Mouse (Mus musculus) midbrain, postnatal 0 days (tissue): Measurements from ENCODE around the gene Tekt4. TPM values are rescaled to one million over a fixed set of nuclear protein-coding genes. Genes with fewer than 3 reads are reported as not detected.

ENCODE experiments used
- ATAC-seq: fragments of 200-750 bp; cut with Nextera tagmentation; 2 replicates; pipeline ENCODE4 v1.8.0; 2017; ENCODE audit warnings: moderate number of reproducible peaks, mild to moderate bottlenecking, moderate TSS enrichment, moderate library complexity; ENCODE audit not compliant: low FRiP score
- DNase-seq: peaks from one replicate; pipeline ENCODE4 v3.0.0-alpha.2; 2015; ENCODE audit warnings: low spot score
- H3K27ac ChIP-seq: fragments of 300-500 bp; sonication (generic); 2 replicates; pipeline ENCODE4 v1.5.1; 2014; ENCODE audit warnings: low read depth, mild to moderate bottlenecking, low read length, mixed read lengths
- H3K27me3 ChIP-seq: fragments of 300-500 bp; sonication (generic); 2 replicates; pipeline ENCODE4 v1.6.1; 2014; ENCODE audit warnings: low read length, control low read depth, mixed read lengths; ENCODE audit not compliant: insufficient read depth
- H3K36me3 ChIP-seq: fragments of 300-500 bp; sonication (generic); 2 replicates; pipeline ENCODE4 v1.6.1; 2014; ENCODE audit warnings: low read length, control low read depth, mixed read lengths; ENCODE audit not compliant: insufficient read depth
- H3K4me1 ChIP-seq: fragments of 300-500 bp; sonication (generic); 2 replicates; pipeline ENCODE4 v1.6.1; 2014; ENCODE audit warnings: mild to moderate bottlenecking, control low read depth, antibody characterized with exemption, low read length, mixed read lengths; ENCODE audit not compliant: insufficient read depth
- H3K4me2 ChIP-seq: fragments of 300-500 bp; sonication (generic); 2 replicates; pipeline ENCODE4 v1.6.1; 2014; ENCODE audit warnings: low read depth, mild to moderate bottlenecking, low read length, mixed read lengths; ENCODE audit not compliant: poor library complexity, severe bottlenecking
- H3K4me3 ChIP-seq: fragments of 300-500 bp; sonication (generic); 2 replicates; pipeline ENCODE4 v1.5.1; 2014; ENCODE audit warnings: low read depth, mild to moderate bottlenecking, low read length, moderate library complexity
- H3K9ac ChIP-seq: fragments of 300-500 bp; sonication (generic); replicated peaks from 2 replicates; pipeline ENCODE4 v1.6.1; 2014; ENCODE audit warnings: mild to moderate bottlenecking, low read length, moderate library complexity, mixed read lengths; ENCODE audit not compliant: poor library complexity, severe bottlenecking
- H3K9me3 ChIP-seq: fragments of 300-500 bp; sonication (generic); 2 replicates; pipeline ENCODE4 v1.6.1; 2016; ENCODE audit warnings: low read length, control low read depth
- CTCF ChIP-seq: IDR thresholded peaks from 2 replicates; pipeline ENCODE4 v1.5.1; 2016; ENCODE audit warnings: antibody characterized with exemption, mild to moderate bottlenecking
- WGBS: fragments of 180-500 bp; shearing (Covaris S2); extraction: QIAGEN DNeasy Blood & Tissue Kit; methylation state at CpG from one replicate; pipeline ENCODE4 v1.1.7; 2014; 5-methylcytosine and 5-hydroxymethylcytosine counted together
- polyA plus RNA-seq: library from polyadenylated mRNA; unstranded; fragments of >200 nt; fragmentation: Nextera tagmentation; extraction: Ambion mirVana; gene quantifications from 2 replicates; pipeline ENCODE4 v1.2.1, GENCODE M21; 2015
- total RNA-seq: library from RNA; depleted of rRNA; stranded (reverse); fragments of >200 nt; gene quantifications from 2 replicates; pipeline ENCODE4 v1.2.3, GENCODE M21; 2014

The Tekt4 gene
- total and polyA plus RNA-seq, 2 experiments from 2014 or later: 2.3 to 5.2 TPM

- ATAC-seq: 0 out of 2 replicates have a peak, but pooled peaks have one; percentile 24
- Histone ChIP-seq H3K9me3 (no peaks in the 10 kb centered on the region), H3K9ac (no peak overlapping the region), H3K4me2 (no peak overlapping the region), H3K27ac (no peak overlapping the region), H3K27me3 (no peaks in the 10 kb centered on the region), H3K4me3 (no peak overlapping the region), H3K36me3 (peaks cover 20% of the 10 kb centered on the region; the same call in 1 of the 2 replicates), H3K4me1 (peaks cover 25% of the 10 kb centered on the region; the same call in 1 of the 2 replicates)
- no peak for TF ChIP-seq CTCF
- DNase-seq: peak; percentile 75
- 25% methylated on average over 10 of the region's 10 CpGs for WGBS
Measured at GRCm38 (mm10) chr17:25427441-25427840, 27.0 kb upstream of the Tekt4 start.

- Histone ChIP-seq H3K4me3 (no peak overlapping the region), H3K27me3 (no peaks in the 10 kb centered on the region), H3K9me3 (no peaks in the 10 kb centered on the region), H3K4me2 (no peak overlapping the region), H3K4me1 (peaks cover 25% of the 10 kb centered on the region; the same call in 1 of the 2 replicates), H3K27ac (no peak overlapping the region), H3K36me3 (peaks cover 12% of the 10 kb centered on the region; the same call in 1 of the 2 replicates), H3K9ac (no peak overlapping the region)
- ATAC-seq: no peak
- no peak for TF ChIP-seq CTCF
- no peak for DNase-seq
- 60% methylated on average over 5 of the region's 5 CpGs for WGBS
Measured at GRCm38 (mm10) chr17:25429240-25429639, 25.2 kb upstream of the Tekt4 start.

DNA sequence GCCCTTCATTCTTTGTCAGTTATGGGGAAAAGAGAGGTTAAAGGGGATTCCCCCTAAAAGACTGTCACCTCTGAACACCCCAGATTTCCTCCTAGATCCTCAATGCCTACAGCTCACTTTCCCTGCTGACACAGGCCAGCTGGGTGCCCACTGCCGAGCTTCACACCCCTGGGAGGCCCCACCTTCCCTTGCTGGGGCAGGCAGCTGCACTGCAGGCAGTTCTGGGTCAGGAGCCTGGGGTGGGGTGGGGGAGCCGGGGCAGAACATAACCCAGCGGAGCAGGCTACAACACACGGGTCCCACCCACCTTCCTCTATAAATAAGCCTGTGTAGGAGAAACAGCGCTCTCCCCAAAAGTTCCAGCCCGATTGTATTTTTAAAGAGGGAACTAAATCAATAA lies 24.5 kb upstream of the Tekt4 start:
- WGBS: 52% methylated on average over 6 of the region's 6 CpGs
- H3K27ac ChIP-seq: no peak overlapping the region
- no peak overlapping the region for H3K4me3 ChIP-seq
- no peak overlapping the region for H3K9ac ChIP-seq
- ATAC-seq (no peak), DNase-seq (no peak)
- no peaks in the 10 kb centered on the region for H3K9me3 ChIP-seq
- H3K4me1 ChIP-seq: peaks cover 25% of the 10 kb centered on the region; the same call in 1 of the 2 replicates
- H3K4me2 ChIP-seq: no peak overlapping the region
- TF ChIP-seq CTCF: no peak
- no peaks in the 10 kb centered on the region for H3K27me3 ChIP-seq
- H3K36me3 ChIP-seq: peaks cover 12% of the 10 kb centered on the region; the same call in 1 of the 2 replicates

DNA sequence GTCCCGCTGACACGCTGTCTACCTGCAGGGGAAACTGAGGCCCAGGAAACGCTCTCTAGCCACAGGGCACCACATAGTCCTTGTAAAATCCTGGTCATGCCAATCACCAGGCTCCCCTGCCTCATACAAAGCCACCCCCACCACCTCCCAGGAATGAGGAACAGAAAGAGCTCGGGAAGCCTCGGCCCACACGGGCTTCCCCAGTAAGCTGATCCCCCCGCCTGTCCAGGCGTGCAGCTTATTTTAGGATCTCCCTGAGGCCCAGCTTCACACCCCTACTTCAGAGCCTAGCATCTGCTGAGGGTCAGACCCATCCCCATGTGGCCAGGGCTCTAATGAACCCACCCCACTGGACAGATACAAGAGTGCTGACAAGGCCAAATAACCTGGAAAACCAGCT lies 23.9 kb upstream of the Tekt4 start:
- DNase-seq (no peak), ATAC-seq (no peak)
- 0 out of 2 replicates have a peak overlapping the region, but pooled peaks have one; percentile 29 for H3K9ac ChIP-seq
- TF ChIP-seq CTCF: no peak
- 31% methylated on average over 8 of the region's 8 CpGs for WGBS
- peaks cover 25% of the 10 kb centered on the region; the same call in 1 of the 2 replicates for H3K4me1 ChIP-seq
- H3K27ac ChIP-seq: no peak overlapping the region
- H3K36me3 ChIP-seq: peaks cover 12% of the 10 kb centered on the region; the same call in 1 of the 2 replicates
- H3K4me2 ChIP-seq: 0 out of 2 replicates have a peak overlapping the region, but pooled peaks have one; percentile 13
- H3K9me3 ChIP-seq: no peaks in the 10 kb centered on the region
- H3K4me3 ChIP-seq: no peak overlapping the region
- no peaks in the 10 kb centered on the region for H3K27me3 ChIP-seq

GRCm38 (mm10) chr17:25432433-25433181 lies 21.8 kb upstream of the Tekt4 start:
- no peaks in the 10 kb centered on the region for H3K9me3 ChIP-seq
- TF ChIP-seq CTCF: no peak
- 0 out of 2 replicates have a peak, but pooled peaks have one; percentile 15 for ATAC-seq
- WGBS: under 1% methylated on average over 53 of the region's 53 CpGs
- H3K9ac ChIP-seq: peak overlapping the region; percentile 86
- peak overlapping the region; percentile 80 for H3K4me3 ChIP-seq
- peak overlapping the region; percentile 75 for H3K27ac ChIP-seq
- no peaks in the 10 kb centered on the region for H3K27me3 ChIP-seq
- no peak for DNase-seq
- H3K4me1 ChIP-seq: peaks cover 13% of the 10 kb centered on the region; the same call in 1 of the 2 replicates
- peaks cover 9% of the 10 kb centered on the region; the same call in 1 of the 2 replicates for H3K36me3 ChIP-seq
- peak overlapping the region; percentile 86 for H3K4me2 ChIP-seq

- peak overlapping the region; percentile 80 for H3K4me3 ChIP-seq
- H3K27me3 ChIP-seq: no peaks in the 10 kb centered on the region
- peak; percentile 64 for ATAC-seq
- H3K27ac ChIP-seq: peak overlapping the region; percentile 75
- H3K36me3 ChIP-seq: peaks cover 5% of the 10 kb centered on the region; the same call in 1 of the 2 replicates
- peak overlapping the region; percentile 86 for H3K4me2 ChIP-seq
- WGBS: under 1% methylated on average over 35 of the region's 40 CpGs
- DNase-seq: peak; percentile 46
- H3K4me1 ChIP-seq: peaks cover 11% of the 10 kb centered on the region; the same call in 1 of the 2 replicates
- peak overlapping the region; percentile 86 for H3K9ac ChIP-seq
- H3K9me3 ChIP-seq: no peaks in the 10 kb centered on the region
- TF ChIP-seq CTCF: no peak
Measured at GRCm38 (mm10) chr17:25433223-25433616, 21.2 kb upstream of the Tekt4 start.
